Mouse (Mus musculus) stomach, postnatal 0 days (tissue): ENCODE data around the gene Cacna2d3.

Experiments used
- CTCF ChIP-seq: IDR thresholded peaks from 2 replicates; pipeline ENCODE4 v1.5.1; 2016; ENCODE audit warnings: antibody characterized with exemption, low read depth, mild to moderate bottlenecking, moderate library complexity
- EP300 ChIP-seq: optimal IDR thresholded peaks from 2 replicates; pipeline ENCODE3; 2016; ENCODE audit warnings: antibody characterized with exemption

DNA sequence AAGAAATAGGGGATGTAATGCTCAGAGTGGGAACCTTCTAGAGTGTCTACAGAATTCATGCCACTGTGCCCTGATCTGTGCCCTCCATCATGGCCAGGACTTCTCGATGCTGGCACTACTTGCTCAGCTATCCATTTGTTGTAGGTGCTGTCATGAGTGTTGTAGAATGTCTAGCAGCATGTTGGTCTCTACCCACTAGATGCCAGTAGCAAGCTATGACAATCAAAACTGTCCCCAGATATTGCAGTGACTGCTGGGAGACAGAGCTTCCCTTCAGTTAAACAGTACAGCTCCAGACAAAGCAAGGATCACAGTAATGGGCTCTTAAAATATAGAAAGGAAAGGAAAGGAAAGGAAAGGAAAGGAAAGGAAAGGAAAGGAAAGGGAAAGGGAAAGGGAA lies 771.9 kb downstream of the Cacna2d3 start:
- no peak for TF ChIP-seq EP300
- peak; percentile 36 for TF ChIP-seq CTCF
